In genomic region chr4:151932576-151933504, GRCm38 (mm10) we compare ENCODE assay signal across 8 mouse cellular contexts. TPM values are rescaled to one million over a fixed set of nuclear protein-coding genes. Genes with fewer than 3 reads are reported as not detected.
DNase-seq lines count a peak whose midpoint lies in the region; ATAC-seq lines count a peak whose summit lies in the region.

No protein-coding gene starts in this region.

- DNase-seq in lung, postnatal 36 days, result no peak
- DNase-seq in thymus, postnatal 0 days (ENCODE audit: low spot score), result peak; percentile 72
- no peak for DNase-seq in spleen, postnatal 36 days (ENCODE audit: low spot score in 2 of 2)
- no peak for DNase-seq in spleen, postnatal 4 days (ENCODE audit: low spot score in 2 of 2)
- no peak for DNase-seq in layer of hippocampus, adult 11-12 months (ENCODE audit: low spot score)

- peak overlapping the region; percentile 45 for H3K4me2 ChIP-seq in lung, embryonic 16.5 days (ENCODE audit: low read depth, low read length)
- no peak overlapping the region for H3K4me2 ChIP-seq in forebrain, embryonic 15.5 days (replicated peaks)
- peak overlapping the region; percentile 43 for H3K4me2 ChIP-seq in liver, embryonic 15.5 days

- H3K9me3 ChIP-seq in lung, embryonic 16.5 days (ENCODE audit: control insufficient read depth, low read length), result no peaks in the 10 kb centered on the region
- no peaks in the 10 kb centered on the region for H3K9me3 ChIP-seq in forebrain, embryonic 15.5 days
- no peaks in the 10 kb centered on the region for H3K9me3 ChIP-seq in liver, embryonic 15.5 days (replicated peaks)

- no peak overlapping the region for H3K9ac ChIP-seq in lung, embryonic 16.5 days (ENCODE audit: low read length)
- H3K9ac ChIP-seq in forebrain, embryonic 15.5 days (replicated peaks), result no peak overlapping the region
- no peak overlapping the region for H3K9ac ChIP-seq in liver, embryonic 15.5 days

- WGBS in lung, embryonic 16.5 days, result 72% methylated on average over 13 of the region's 13 CpGs
- 82% methylated on average over 13 of the region's 13 CpGs for WGBS in forebrain, embryonic 15.5 days
- 62% methylated on average over 13 of the region's 13 CpGs for WGBS in liver, embryonic 15.5 days (ENCODE audit: insufficient replicate concordance)

- peak; percentile 20; the same call in 1 of the 2 replicates for ATAC-seq in lung, embryonic 16.5 days (ENCODE audit: low read depth)
- peak; percentile 51 for ATAC-seq in forebrain, embryonic 15.5 days (replicated peaks)
- ATAC-seq in liver, embryonic 15.5 days (ENCODE audit: insufficient read depth), result peak; percentile 35

- peaks cover 4% of the 10 kb centered on the region for H3K4me1 ChIP-seq in lung, embryonic 16.5 days (replicated peaks; ENCODE audit: control insufficient read depth, insufficient read depth, low read length)
- H3K4me1 ChIP-seq in forebrain, embryonic 15.5 days, result peaks cover 20% of the 10 kb centered on the region
- peaks cover 43% of the 10 kb centered on the region for H3K4me1 ChIP-seq in liver, embryonic 15.5 days (replicated peaks)

- H3K4me3 ChIP-seq in lung, embryonic 16.5 days (ENCODE audit: low read length), result peak overlapping the region; percentile 100
- H3K4me3 ChIP-seq in forebrain, embryonic 15.5 days, result peak overlapping the region; percentile 68
- peak overlapping the region; percentile 100 for H3K4me3 ChIP-seq in liver, embryonic 15.5 days (replicated peaks)

- no peaks in the 10 kb centered on the region for H3K36me3 ChIP-seq in lung, embryonic 16.5 days (ENCODE audit: control insufficient read depth, insufficient read depth, low read length)
- no peaks in the 10 kb centered on the region for H3K36me3 ChIP-seq in forebrain, embryonic 15.5 days
- H3K36me3 ChIP-seq in liver, embryonic 15.5 days (replicated peaks), result 0 out of 2 replicates have a peak, but pooled peaks cover 10% of the 10 kb centered on the region

- no peak overlapping the region for H3K27ac ChIP-seq in lung, embryonic 16.5 days (ENCODE audit: low read length)
- H3K27ac ChIP-seq in forebrain, embryonic 15.5 days (replicated peaks), result no peak overlapping the region
- no peak overlapping the region for H3K27ac ChIP-seq in liver, embryonic 15.5 days (replicated peaks)

- H3K27me3 ChIP-seq in lung, embryonic 16.5 days (ENCODE audit: control insufficient read depth, insufficient read depth, low read depth, low read length), result no peaks in the 10 kb centered on the region
- H3K27me3 ChIP-seq in forebrain, embryonic 15.5 days, result no peaks in the 10 kb centered on the region
- H3K27me3 ChIP-seq in liver, embryonic 15.5 days, result peaks cover 7% of the 10 kb centered on the region; the same call in 1 of the 2 replicates

RNA-seq across cellular contexts. Expression of gene Dnajc11, which starts 0.7 kb away (rescaled TPM):
- 56.4 and 57.1 TPM in 2 replicates for polyA plus RNA-seq in lung, embryonic 16.5 days (2015; fragmentation: Nextera tagmentation; extraction: Ambion mirVana)
- 81.1 and 82.4 TPM in 2 replicates for polyA plus RNA-seq in forebrain, embryonic 15.5 days (2015; fragmentation: Nextera tagmentation; extraction: Ambion mirVana)
- polyA plus RNA-seq in liver, embryonic 15.5 days (2015; fragmentation: Nextera tagmentation; extraction: Ambion mirVana), result 45.5 and 49.1 TPM in 2 replicates
- 47.2 and 48.3 TPM in 2 replicates for polyA plus RNA-seq in thymus, postnatal 0 days (2015; fragmentation: Nextera tagmentation; extraction: Ambion mirVana)

RNA-seq across cellular contexts. Expression of gene Thap3, which starts 56.0 kb away (rescaled TPM):
- 37.5 and 43.9 TPM in 2 replicates for polyA plus RNA-seq in lung, embryonic 16.5 days (2015; fragmentation: Nextera tagmentation; extraction: Ambion mirVana)
- polyA plus RNA-seq in forebrain, embryonic 15.5 days (2015; fragmentation: Nextera tagmentation; extraction: Ambion mirVana), result 41.4 and 41.6 TPM in 2 replicates
- polyA plus RNA-seq in liver, embryonic 15.5 days (2015; fragmentation: Nextera tagmentation; extraction: Ambion mirVana), result 6.4 and 7.9 TPM in 2 replicates
- 30.7 and 41.4 TPM in 2 replicates for polyA plus RNA-seq in thymus, postnatal 0 days (2015; fragmentation: Nextera tagmentation; extraction: Ambion mirVana)
